Mouse (Mus musculus) mature B cell (primary cell): ENCODE measurements around the gene Dmd.
"Not testable (repeated sequence)": the region's sequence is repeated elsewhere in the genome, so short reads cannot be mapped to it uniquely, and the experiment has no call there.

Experiments
- in situ Hi-C: fragments of 300-500 bp; cut with MboI; formaldehyde crosslinking; loops from 2 replicates; pipeline ENCODE4 v1.14.3; 2019

The Dmd gene

DNA sequence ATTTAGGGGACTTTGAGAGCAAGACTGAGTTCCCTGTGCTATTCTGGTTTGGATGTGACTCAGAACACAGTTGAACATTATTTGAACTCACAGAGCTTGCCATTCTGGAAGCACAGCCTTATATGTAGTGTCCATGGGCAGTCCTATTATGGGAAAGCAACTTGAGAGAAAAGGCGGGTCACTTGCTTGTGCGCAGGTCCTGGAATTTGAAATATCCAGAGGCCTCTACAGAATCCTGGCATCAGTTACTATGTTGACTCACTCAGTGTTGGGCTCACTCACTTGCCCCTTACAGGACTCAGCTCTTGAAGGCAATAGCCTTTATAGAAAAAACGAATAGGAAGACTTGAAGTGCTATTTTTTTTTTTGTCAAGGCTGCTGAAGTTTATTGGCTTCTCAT, at the start of gene Dmd:
Gene Dmd, plus strand, starts transcription at position 241 of the 400 bp plus-strand sequence.
- in situ Hi-C loops: no loop called here

DNA sequence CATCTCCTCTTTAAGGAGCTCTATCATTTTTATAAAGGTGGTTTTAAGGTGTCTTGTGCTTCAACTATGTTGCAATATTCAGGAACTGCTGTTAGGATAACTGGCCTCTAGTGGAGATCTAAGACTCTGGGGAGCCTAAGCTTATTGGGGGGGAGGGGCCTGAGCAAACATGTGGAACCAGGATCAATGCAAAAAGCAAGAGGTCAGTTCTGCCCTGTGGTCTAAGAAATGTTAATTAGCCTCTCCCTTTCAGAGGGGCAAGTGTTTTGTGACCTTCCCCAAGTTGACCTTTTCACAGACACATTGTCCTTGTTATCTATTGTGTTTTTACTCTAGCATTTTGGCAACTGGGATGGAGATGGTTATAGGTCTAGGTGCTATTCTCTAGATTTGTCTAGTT, 47.2 kb upstream of the Dmd start:
- in situ Hi-C loops: no loop called here

DNA sequence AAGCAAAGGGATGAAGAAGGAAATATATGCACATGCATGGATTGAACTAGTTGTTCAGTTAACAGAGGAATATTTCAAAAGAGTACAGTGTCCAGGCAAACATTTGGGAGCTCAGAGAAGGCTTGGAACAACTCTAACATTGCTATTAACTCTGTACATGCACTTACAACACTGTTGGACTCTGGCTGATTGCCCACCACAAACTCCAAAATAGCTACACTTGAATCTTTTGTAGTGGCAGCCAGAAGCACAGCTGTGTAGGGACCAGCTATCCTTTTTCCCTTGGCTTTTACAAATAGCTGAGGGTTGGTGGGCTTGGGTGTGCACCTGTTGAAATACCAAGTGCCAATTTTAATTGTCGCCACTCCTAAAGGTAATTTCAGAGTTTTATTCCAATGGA, 39.0 kb downstream of the Dmd start:
- in situ Hi-C loops: no loop called here

DNA sequence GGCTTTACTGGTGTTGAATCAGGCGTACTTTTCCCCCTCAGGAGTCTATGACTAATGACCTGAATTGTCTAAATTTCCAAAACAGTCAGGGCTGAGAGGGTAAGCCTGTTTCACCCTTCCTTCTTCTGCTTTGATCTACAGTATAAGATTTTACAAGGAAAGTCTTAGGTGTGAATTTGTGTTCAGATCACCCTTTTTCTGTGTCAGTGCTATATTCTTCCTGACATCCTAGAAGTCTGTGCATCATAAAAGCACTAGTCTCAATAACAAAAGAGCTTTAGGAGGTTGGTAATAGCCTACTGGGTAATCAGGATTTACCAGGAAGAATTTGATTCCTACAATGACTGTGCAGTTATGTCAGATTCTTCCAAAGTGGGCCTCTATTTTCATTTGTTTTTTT, 101.5 kb downstream of the Dmd start:
- in situ Hi-C loops: no loop called here

DNA sequence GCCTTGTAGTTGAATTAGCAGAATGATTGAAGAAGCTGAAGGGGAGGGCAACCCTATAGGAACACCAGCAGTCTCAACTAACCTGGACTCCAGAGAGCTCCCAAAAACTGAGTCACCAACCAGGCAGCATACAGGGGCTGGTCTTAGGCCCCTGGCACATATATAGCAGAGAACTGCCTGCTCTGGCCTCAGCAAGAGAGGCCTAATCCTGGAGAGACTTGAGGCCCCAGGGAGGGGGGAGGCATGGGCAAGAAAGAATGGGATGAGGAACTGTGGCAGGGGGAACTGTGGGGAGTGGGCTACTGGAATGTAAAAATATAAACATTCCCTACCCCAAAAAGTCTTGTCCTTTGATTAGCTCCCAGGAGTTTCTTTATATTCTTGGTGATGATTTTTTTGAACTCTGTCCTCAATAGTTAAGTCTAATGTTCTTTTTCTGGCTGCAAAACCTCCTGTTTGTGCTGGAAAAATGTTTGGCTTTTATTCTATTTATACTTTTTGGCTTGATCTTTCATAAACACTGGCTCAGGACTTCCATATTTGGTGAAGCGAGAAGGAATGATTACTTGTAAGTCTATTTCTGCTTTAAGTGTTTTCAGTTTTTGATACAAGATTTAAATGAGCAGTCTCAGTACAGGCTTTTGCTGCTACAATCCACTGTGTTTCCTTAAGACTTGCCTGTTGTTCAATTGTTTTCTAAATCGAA, 167.7 kb downstream of the Dmd start:
- in situ Hi-C loops: no loop called here

DNA sequence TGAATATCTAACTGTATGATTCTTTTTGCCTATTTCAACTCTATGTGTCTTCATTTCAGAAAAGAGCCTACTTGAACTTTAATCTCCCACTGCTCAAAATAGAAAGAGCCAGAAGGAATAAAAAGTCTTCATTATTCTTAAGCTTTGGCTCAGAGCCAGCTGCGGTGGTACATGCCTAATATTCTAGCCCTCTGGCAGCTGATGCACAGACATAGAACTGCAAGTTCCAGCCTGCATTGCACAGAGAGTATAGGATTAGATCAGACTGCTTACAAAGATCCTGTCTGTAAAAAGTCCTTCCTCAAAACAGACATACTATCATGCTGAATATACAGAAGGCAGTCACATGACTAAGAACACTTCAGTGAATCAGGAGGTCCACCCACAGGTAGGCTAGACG, 168.5 kb downstream of the Dmd start:
- in situ Hi-C loops: no loop called here

DNA sequence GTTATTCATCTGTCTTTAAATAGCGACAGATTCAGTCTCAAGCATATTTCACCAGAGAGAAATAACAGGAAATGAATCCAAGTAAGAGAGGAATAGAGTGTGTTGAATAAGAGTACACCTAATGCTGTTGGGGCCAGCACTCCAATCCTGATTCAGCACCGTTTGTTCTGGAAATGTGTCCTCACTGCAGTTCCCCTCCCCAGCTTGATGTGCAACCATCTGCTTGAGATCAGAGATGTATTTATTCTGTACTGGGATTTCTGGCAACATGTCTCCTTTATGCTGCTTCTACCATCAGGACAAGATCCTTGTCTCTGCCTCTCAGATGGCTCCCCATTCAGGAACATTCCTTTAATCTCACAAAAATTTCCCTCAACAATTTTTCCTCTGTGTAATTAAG, 271.9 kb downstream of the Dmd start:
- in situ Hi-C loops: no loop called here

DNA sequence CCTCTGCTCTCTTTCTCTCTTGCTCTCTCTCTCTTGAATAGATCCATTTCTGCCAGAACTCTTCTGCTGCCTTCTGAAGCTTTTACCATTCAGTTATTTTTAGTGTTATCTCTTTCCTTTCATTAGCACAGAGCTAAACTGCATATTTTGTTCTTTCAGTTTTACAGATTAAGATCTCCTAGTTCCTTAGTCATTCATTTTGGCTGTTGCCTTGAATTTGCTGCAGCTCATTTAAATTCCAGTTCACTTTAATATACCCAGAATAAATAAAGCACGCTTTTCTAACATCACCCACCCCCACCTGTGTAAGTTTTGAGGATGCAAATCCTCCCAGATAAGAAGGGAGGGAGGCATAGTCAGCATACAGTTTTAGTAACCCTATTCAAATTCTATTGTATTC, 272.4 kb downstream of the Dmd start:
- in situ Hi-C loops: no loop called here

DNA sequence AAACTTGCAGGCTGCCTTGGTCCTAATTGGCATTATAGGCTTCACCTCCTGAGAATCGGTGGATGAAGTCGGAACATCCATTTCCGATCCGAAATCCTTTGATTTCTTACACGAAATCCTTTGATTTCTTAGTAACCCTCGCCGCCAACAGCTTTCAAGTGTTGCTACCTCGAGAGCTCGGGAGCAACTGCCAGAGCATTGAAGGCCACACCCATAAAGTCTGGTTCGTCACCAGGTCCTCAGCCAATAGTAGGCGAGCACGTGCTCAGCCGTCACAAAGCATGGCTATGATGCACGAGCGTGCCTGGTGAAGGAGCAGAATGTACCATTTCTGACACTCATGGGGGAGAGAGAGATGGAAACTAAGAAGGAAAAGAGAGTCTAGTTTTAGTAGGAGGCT, 538.9 kb downstream of the Dmd start, which contains the start of gene Tsga8:
Gene Tsga8, minus strand, starts transcription at position 327 of the 400 bp plus-strand sequence.
- in situ Hi-C loops: no loop called here

DNA sequence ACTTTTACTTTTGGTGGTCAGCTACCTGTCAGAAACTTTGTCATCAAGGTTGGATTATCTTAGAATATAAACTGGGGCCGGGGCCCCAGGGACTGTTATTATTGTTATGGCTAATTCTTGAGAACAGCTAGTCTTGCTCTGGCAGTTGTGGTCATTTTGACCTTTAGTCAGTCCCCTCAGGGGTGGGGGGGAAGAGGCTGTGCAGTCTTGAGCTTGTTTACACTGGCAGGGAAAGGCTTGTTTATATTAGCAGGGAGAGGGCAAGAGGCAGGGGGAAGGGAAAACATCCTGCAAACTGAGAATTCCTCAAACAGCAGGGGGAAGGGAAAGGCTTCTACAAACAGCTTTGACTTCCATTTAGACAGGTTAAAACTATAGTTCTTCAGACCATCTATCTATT, 726.3 kb downstream of the Dmd start:
- in situ Hi-C loops: no loop called here

DNA sequence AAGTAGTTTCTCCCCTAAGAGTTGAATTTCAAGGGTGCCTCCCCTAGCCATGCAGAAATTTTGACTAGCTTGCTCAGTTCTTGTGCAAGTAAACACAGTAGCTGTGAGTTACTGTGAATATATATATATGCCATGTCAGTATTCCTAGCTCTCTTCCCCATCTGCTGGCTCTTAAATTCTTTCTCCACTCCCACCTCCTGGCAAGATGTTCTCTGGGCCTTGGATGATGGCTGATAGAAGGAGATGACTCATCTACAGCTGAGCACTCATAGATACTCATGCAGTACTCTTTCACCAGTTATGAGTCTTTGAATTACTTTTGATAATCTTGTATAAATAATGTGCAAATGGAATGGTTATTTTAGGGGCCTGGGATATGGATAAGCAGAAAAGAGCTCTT, 737.9 kb downstream of the Dmd start:
- in situ Hi-C loops: no loop called here

DNA sequence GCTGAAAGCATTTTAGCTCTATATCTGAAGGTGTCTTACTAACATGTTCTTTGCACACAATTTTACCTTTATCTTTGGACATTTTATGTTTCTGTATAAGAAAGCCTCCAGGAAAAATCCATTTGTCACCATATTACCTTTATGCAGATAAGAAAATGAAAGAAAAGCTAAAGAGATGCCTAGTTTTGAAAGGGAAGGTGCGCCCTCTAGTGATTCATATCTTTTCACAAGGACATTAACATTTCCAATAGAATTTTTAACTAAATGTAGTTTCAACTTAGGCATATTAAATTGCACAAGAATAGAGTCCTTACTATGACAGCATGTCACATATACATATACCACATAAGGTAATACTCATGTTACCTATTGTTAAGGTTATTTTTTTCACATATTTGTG, 791.9 kb downstream of the Dmd start:
- in situ Hi-C loops: no loop called here

DNA sequence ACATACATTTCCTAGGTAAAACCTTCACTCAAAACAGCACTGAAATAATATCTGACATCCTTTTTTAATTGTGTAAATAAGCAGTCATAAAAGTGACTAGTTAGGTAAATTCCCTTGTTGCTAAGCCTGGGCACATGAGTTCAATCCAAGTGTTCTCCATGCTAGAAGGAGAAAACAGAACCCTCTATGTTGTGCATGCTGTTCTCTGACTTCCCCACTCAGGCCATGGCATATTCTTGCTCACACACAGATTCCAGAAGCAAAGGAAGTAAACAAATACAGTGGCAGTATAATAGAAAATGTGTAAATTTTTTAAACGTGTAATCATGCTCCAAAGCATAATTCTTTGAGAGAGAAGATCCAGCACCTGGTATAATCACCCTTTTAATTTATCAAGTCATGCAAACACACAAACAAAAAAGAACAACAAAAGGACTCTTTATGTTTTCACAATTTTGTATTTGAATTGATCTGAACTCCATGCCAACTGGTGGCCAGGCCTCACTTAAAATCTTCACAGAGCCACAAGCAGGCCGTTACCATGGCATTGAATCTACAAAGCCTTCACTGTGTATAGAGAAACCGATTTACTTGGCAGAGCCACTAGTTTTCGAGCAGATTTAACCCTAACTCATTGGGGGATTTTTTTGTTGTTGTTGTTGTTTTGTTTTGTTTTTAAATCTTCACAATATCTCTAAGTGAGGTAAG, 797.8 kb downstream of the Dmd start:
- in situ Hi-C loops: no loop called here

DNA sequence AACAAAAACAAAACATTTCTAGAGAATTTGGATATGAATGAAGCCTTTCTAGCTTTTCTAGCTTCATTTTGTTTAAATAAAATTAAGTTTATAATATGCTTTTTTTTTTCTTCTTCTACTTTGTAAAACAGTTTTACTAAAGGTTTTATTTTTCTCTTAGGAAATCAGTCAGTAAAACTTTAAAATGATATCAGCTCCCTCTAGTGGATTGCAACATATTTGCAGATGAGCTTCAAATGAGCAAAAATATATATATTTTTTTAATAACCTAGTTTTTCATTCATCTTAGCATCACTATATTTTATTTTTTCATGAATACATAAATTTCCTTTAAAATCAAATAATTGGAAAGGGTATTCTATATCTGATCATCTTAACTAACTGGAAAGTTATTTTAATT, 838.7 kb downstream of the Dmd start:
- in situ Hi-C loops: no loop called here

DNA sequence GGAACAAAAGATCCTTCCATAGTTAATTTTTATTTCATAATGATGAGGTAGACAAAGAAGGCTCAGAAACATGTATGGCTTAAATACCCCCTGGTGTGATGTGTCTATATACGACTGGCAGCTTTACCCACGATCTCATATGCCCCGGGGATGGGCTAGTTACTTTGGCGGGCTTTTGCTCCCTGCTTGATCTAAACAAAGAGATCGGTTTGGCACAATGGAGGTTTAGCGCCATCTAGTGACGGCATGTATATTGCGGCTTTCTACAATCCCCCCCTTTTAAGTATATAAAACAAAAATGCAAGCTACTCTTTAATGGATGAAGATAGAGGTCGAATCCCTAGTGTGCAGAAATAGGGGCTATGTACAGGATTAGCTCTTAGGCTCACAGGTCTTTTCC, 918.8 kb downstream of the Dmd start:
- in situ Hi-C loops: not testable (repeated sequence)

DNA sequence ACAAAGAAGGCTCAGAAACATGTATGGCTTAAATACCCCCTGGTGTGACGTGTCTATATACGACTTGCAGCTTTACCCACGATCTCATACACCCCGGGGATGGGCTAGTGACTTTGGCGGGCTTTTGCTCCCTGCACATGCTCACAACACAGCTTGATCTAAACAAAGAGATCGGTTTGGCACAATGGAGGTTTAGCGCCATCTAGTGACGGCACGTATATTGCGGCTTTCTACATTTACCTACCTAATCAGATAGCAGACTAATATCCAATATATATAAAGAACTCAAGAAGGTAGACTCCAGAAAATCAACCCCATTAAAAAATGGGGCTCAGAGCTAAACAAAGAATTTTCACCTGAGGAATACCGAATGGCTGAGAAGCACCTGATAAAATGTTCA, 926.7 kb downstream of the Dmd start:
- in situ Hi-C loops: not testable (repeated sequence)

DNA sequence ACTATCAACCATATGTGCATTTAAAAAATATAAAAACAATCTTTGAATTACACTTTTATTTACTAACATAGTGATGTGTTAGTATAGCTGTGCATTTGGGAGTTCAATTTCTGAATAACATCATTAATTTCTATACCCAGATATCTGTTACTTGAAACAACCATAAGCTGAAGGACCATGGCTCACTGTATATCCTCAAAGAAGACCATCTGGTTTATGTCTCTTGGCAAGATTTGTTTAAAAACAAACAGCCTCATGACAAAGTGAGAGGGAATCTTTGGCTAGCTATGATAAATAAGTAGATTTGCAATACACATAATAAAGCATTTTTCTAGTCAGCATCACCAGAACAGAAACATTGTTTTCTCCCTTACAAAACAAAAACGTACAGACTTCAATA, 1027.2 kb downstream of the Dmd start:
- in situ Hi-C loops: no loop called here

DNA sequence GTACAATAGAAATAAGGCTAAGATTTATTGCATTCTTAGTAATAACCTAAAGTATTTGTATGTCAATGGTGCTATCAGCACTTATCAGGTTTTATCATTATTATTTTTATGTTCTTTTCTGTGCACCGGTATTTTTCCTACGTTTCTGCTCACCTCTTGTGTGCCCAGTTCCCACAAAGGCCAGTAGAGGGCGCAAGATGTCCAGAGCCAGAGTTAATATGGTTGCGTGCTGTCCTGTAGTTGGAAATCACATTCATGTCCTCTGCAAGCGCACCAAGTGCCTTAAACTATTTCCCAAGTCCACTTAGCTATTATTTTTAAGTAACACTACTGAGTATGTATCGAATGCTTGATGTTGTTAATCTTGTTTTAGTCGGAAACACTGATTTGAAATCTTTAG, 1052.6 kb downstream of the Dmd start:
- in situ Hi-C loops: no loop called here

DNA sequence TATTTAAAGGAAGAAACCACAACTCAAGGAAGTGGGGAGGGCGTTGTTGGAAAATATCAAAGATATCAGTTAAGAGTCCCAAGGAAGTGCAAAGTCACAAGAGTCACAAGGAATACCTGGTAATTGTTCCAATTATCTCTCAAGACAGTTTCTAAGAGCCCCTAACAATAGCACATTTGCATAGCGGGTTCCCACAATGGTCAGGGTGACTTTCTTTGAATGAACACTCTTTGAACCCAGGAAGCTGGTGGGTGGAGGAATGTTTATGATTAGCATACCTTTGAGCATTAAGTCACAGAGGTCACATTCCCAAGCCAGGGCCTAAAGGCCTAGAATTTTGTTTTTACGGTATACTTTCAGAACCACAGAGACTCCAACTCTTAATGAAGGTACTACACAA, 1113.8 kb downstream of the Dmd start:
- in situ Hi-C loops: not testable (repeated sequence)

DNA sequence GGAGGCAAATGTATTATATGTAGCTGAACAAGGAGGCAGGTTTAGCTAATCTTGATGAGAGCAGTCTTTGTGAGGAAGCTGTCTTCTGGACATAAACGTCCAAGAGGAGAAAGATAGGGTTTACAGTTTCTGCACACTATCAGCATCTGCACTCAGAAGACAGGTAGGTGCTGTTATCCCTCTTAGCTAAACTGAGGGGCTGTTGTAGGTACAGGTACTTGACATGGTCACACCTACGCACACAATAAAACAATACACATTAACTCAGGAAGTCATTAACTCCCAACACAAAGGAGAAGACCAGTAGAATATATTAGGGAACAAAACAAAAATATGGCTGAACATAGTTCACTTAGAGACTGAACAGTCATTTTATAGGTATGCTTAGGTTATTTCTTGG, 1217.2 kb downstream of the Dmd start:
- in situ Hi-C loops: no loop called here

DNA sequence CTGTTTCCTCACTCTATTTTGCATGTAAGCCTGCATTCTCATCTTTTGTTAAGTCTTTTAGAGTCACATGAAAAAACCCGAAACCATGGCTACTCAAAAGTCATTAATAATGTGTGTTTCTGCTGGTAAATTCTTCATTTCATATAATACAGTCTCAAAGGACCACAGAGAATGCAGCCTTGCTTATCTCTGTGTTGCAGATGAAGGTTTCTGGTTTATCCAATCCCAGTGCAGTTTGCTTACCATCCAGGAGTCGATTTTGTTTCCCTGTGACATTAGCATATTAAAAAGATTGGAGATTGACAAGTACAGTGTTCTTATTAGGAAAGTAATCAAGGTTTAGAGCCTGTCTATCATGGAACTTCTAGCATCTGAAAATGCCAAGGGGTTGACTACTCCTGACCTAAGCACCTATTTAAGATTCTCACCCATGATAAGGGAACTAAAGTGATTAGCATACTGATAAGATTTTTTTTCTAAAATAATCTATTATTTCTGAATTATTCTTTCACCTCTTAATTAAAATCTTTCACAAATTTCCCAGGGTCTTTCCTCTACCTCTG, 1292.7 kb downstream of the Dmd start:
- in situ Hi-C loops: no loop called here

DNA sequence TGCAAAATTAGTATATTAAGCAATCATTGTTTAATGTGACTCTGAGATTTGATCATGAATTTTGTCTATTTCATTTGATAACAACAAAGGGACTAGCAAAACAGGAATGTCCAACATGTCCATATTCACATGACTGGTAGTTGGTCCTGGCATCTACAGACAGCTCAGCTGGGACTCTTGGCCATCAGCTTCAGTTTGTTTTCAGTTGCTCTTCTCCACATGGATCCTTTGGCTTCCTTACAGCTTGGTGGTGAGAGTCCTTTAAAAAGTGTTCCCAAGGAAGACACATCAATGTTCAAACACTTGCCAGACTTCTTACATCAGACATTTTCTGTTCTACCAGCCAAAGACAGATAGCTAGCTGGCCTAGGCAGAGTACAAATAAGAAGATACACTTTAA, 1381.9 kb downstream of the Dmd start:
- in situ Hi-C loops: no loop called here

DNA sequence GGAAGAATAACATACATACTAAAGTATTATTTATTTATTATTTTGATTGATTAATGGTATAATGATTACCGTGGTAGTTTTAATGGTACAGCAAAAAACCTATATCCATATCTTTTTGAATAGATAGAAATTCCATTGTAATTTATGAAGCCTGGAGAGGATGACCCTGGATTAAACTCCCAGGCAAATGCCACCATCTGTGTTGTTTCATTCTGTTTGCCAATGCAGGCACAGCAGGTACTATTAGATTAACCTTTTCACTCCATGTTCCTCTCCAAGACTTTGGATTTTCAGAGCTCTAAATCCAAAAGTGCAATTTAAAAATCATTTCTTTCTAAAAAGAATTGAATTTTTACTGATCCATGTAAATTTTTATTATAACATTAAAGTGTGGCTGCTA, 1383.5 kb downstream of the Dmd start:
- in situ Hi-C loops: no loop called here
